Mouse (Mus musculus): ENCODE data around the gene Gm12184. TPM values are rescaled to one million over a fixed set of nuclear protein-coding genes. Genes with fewer than 3 reads are reported as not detected.
A peak's percentile ranks its signal among the peaks of the same experiment; 100 is the strongest.

Gene Gm12184
- polyA plus RNA-seq, 1 experiment from 2014 or later, result 2.6 TPM

DNA sequence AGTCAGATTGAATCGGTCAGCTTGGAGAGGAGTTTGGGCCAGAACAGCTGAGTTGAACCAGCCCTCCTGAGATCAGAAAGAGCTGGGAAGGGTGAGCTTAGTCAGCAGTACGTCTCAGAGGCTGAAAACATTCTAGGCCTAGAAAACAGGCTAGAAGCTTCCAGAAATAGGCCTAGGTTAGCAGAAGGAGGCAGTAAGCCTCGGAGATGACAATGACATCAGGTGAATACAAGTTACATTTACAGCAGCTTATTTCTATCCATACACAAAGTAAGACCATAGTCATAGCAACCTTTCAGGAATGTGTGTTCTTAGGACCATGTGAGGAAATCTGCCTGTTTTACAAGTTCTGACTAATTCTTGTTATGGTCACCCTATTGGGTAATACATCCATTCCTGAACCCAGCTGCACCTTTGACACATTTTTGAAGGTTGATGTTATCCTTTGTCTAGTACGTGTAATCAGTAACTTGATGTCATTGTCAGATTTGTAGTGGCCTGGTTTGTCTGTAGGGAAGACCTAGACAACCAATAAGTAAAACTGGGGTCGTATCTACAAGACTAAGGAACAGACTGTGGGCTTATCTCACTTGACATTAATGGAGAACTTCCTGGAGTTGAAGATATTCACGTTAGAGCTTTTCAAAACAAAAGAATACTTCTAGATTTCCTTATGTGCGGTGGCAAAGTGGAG lies 6.7 kb downstream of the Gm12184 start:
- 61% methylated on average over 7 of the region's 7 CpGs for WGBS

DNA sequence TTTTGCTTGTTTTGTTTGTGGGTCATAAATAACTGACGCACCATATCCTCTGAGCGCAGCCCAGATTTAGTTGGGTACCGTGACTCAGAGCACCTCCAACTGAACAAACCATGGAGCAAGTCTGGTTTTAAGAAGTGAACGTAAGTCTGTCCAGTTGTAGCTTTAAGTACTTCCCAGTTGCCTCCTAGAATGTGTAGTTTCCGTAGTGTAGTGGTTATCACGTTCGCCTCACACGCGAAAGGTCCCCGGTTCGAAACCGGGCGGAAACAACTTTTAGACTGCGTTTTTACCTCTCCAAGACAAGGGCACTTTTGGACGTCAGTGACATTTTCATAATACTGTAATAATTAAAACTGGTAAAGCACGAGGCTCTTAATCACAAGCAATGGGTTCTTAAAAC lies 8.1 kb downstream of the Gm12184 start:
- Histone ChIP-seq H3K4me3 (ENCODE audit: low read length) (peak overlapping the region; percentile 86), H3K9me3 (ENCODE audit: control insufficient read depth, low read length) (no peaks in the 10 kb centered on the region), H3K27ac (ENCODE audit: low read length) (no peak overlapping the region), H3K36me3 (ENCODE audit: control insufficient read depth, insufficient read depth, low read length) (peaks cover 6% of the 10 kb centered on the region; the same call in 1 of the 2 replicates), H3K9ac (ENCODE audit: low read length) (peak overlapping the region; percentile 95), H3K27me3 (ENCODE audit: control insufficient read depth, insufficient read depth, low read depth, low read length) (no peaks in the 10 kb centered on the region), H3K4me1 (replicated peaks; ENCODE audit: control insufficient read depth, insufficient read depth, low read length) (peaks cover 20% of the 10 kb centered on the region), H3K4me2 (ENCODE audit: low read depth, low read length) (peak overlapping the region; percentile 86)
- WGBS, result under 1% methylated on average over 16 of the region's 16 CpGs
- no peak for ATAC-seq (ENCODE audit: low read depth)

More for the DNA sequence above, 6.7 kb downstream of the Gm12184 start:
- Histone ChIP-seq H3K9ac (ENCODE audit: low read length) (no peak overlapping the region), H3K27me3 (ENCODE audit: control insufficient read depth, insufficient read depth, low read depth, low read length) (no peaks in the 10 kb centered on the region), H3K9me3 (ENCODE audit: control insufficient read depth, low read length) (no peaks in the 10 kb centered on the region), H3K4me1 (replicated peaks; ENCODE audit: control insufficient read depth, insufficient read depth, low read length) (peaks cover 18% of the 10 kb centered on the region), H3K4me3 (ENCODE audit: low read length) (no peak overlapping the region), H3K4me2 (ENCODE audit: low read depth, low read length) (no peak overlapping the region), H3K36me3 (ENCODE audit: control insufficient read depth, insufficient read depth, low read length) (0 out of 2 replicates have a peak, but pooled peaks cover 4% of the 10 kb centered on the region), H3K27ac (ENCODE audit: low read length) (no peak overlapping the region)
- ATAC-seq (ENCODE audit: low read depth), result no peak

DNA sequence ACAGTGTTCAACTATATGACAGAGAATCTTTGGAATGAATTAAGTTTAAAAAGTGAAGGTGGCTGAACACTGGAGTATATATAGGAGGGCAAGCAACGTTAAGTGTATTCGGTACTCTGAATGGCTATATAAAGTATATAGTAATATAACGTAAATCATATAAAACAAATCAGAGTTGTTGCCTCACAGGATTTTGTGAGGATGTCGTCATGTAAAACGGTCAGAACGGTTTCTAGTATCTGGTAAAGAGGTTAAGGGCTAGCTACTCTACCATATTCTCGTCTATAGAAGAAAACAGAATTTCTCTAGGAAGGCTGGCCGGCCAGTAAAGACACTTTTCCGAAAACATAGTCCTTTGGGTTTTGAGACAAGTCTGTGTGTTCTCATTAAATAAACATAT lies 8.7 kb downstream of the Gm12184 start:
- peaks cover 20% of the 10 kb centered on the region for H3K4me1 ChIP-seq (replicated peaks; ENCODE audit: control insufficient read depth, insufficient read depth, low read length)
- H3K9ac ChIP-seq (ENCODE audit: low read length), result peak overlapping the region; percentile 95
- H3K4me2 ChIP-seq (ENCODE audit: low read depth, low read length), result peak overlapping the region; percentile 86
- 4% methylated on average over 9 of the region's 9 CpGs for WGBS
- H3K4me3 ChIP-seq (ENCODE audit: low read length), result peak overlapping the region; percentile 86
- ATAC-seq (ENCODE audit: low read depth), result no peak
- no peaks in the 10 kb centered on the region for H3K27me3 ChIP-seq (ENCODE audit: control insufficient read depth, insufficient read depth, low read depth, low read length)
- no peaks in the 10 kb centered on the region for H3K9me3 ChIP-seq (ENCODE audit: control insufficient read depth, low read length)
- H3K27ac ChIP-seq (ENCODE audit: low read length), result peak overlapping the region; percentile 97
- H3K36me3 ChIP-seq (ENCODE audit: control insufficient read depth, insufficient read depth, low read length), result peaks cover 6% of the 10 kb centered on the region; the same call in 1 of the 2 replicates

DNA sequence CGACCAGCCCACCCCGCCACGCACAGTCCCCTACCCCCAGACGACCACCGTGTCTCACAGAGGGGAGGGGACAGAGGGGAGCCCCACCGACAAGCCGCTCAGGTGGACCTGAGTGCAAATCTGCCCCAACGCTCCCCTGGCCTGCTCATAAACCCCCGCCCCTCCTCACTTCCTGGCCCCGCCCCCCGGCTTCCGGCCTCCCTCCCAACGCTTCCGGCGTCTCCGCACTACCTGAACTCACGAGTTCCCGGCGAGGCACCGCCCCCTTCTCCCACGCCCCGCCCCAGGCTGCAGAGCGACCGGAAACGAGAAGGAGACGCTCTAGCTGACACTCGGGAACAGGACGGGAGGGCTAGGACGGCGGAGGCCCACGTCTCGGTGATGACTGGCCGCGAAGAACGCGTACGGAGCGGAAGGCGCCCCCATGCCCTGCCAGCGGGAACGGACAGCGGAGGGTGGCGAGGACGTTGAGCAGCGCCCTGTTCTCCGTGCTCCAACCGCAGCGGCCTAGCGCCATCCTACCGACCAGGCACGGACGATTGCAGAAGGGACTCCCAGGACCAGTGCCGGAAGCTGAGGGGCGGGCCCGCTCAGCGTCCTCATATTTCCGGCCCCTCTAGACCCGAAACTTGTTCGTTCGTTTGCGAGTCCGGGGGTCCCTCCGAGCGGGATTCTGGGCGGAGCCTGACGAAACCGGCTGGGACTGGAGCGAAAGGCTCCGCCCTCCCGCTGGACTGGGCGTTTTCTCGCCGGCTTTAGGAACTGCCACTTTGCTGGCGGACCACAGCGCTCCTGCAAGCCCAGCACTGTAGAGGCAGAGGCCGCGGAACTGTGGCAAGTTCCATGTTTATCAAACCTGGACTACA lies 9.4 kb downstream of the Gm12184 start, which contains the start of gene Trim41:
Gene Trim41, minus strand, starts transcription at position 554 of the 866 bp plus-strand sequence.
- H3K36me3 ChIP-seq (ENCODE audit: control insufficient read depth, insufficient read depth, low read length), result peaks cover 11% of the 10 kb centered on the region
- no peaks in the 10 kb centered on the region for H3K27me3 ChIP-seq (ENCODE audit: control insufficient read depth, insufficient read depth, low read depth, low read length)
- peak; percentile 97 for ATAC-seq (ENCODE audit: low read depth)
- H3K4me1 ChIP-seq (replicated peaks; ENCODE audit: control insufficient read depth, insufficient read depth, low read length), result peaks cover 20% of the 10 kb centered on the region
- peak within 1 kb of the TSS; percentile 86 for H3K4me3 ChIP-seq (ENCODE audit: low read length)
- H3K4me2 ChIP-seq (ENCODE audit: low read depth, low read length), result peak within 1 kb of the TSS; percentile 86
- peak within 1 kb of the TSS; percentile 97 for H3K27ac ChIP-seq (ENCODE audit: low read length)
- under 1% methylated on average over 70 of the region's 77 CpGs for WGBS
- H3K9ac ChIP-seq (ENCODE audit: low read length), result peak within 1 kb of the TSS; percentile 95
- no peaks in the 10 kb centered on the region for H3K9me3 ChIP-seq (ENCODE audit: control insufficient read depth, low read length)

DNA sequence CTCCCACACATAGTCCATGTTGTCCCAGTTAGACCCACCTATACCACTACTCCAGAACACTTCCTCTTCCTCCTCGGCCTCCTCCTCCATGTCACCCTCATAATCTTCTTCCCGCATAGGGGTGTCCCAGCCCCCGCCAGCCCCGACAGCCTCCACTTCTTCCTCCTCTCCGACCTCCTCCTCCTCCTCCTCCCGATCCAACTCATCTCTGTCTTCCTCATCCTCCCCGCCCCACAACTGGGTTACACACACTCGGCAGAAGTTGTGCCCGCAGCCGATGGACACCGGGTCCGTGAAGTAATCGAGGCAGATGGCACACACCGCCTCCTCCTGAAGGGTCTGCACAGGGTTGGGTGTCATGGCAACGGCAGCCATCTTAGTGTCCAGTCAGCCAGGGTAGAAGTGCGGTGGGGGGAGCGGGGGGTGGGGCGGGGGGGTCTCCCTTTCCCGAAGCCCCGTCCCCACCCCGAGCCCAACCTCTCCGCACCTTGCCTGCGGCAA lies 10.1 kb downstream of the Gm12184 start:
- Histone ChIP-seq H3K27me3 (ENCODE audit: control insufficient read depth, insufficient read depth, low read depth, low read length) (no peaks in the 10 kb centered on the region), H3K9me3 (ENCODE audit: control insufficient read depth, low read length) (no peaks in the 10 kb centered on the region), H3K9ac (ENCODE audit: low read length) (peak overlapping the region; percentile 86), H3K4me1 (replicated peaks; ENCODE audit: control insufficient read depth, insufficient read depth, low read length) (peaks cover 20% of the 10 kb centered on the region), H3K4me2 (ENCODE audit: low read depth, low read length) (peak overlapping the region; percentile 86), H3K27ac (ENCODE audit: low read length) (peak overlapping the region; percentile 97), H3K36me3 (ENCODE audit: control insufficient read depth, insufficient read depth, low read length) (peaks cover 17% of the 10 kb centered on the region), H3K4me3 (ENCODE audit: low read length) (peak overlapping the region; percentile 86)
- ATAC-seq (ENCODE audit: low read depth), result peak; percentile 30
- 3% methylated on average over 17 of the region's 23 CpGs for WGBS

DNA sequence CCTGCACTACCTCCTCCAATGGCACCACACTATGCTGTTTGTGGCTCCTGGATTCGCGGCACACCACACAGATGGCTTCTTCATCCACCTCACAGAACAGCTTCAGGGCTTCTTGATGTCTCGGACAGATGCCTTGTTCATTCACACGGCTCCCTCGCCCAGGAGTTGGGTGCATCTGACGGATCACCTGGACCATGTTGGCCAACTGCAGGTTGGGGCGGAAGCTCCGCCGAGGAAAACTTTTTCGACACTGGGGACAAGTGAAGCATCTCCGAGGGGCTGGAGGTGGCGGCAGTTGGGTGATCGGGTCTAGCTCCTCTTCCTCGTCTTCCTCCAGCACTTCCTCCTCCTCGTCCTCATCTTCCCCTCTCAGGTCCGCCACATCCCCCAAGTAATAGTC lies 10.6 kb downstream of the Gm12184 start:
- Histone ChIP-seq H3K27ac (ENCODE audit: low read length) (no peak overlapping the region), H3K4me1 (replicated peaks; ENCODE audit: control insufficient read depth, insufficient read depth, low read length) (peaks cover 20% of the 10 kb centered on the region), H3K9ac (ENCODE audit: low read length) (peak overlapping the region; percentile 86), H3K4me3 (ENCODE audit: low read length) (peak overlapping the region; percentile 86), H3K9me3 (ENCODE audit: control insufficient read depth, low read length) (no peaks in the 10 kb centered on the region), H3K36me3 (ENCODE audit: control insufficient read depth, insufficient read depth, low read length) (peaks cover 19% of the 10 kb centered on the region), H3K27me3 (ENCODE audit: control insufficient read depth, insufficient read depth, low read depth, low read length) (no peaks in the 10 kb centered on the region), H3K4me2 (ENCODE audit: low read depth, low read length) (peak overlapping the region; percentile 86)
- WGBS, result 70% methylated on average over 16 of the region's 16 CpGs
- ATAC-seq (ENCODE audit: low read depth), result no peak

DNA sequence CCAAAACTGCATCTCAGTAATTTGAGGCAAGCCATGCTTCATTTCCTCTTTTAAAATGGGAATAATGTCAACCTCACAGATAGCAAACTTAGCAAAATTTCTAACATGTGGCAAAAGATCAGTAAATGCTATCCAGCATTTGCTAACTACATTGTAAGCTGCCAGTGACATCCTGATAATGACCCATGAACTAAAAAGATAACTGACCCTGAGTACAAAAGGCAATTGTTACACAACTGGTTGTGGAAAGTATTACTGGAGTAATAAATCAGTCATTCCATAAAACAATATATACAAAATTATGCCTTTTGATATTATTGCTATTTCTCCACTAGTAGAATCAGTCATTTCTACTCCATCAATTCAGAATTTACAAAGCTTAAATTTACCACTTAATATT lies 12.7 kb downstream of the Gm12184 start:
- no peak overlapping the region for H3K4me3 ChIP-seq (ENCODE audit: low read length)
- H3K27ac ChIP-seq (ENCODE audit: low read length), result no peak overlapping the region
- no peak for ATAC-seq (ENCODE audit: low read depth)
- H3K36me3 ChIP-seq (ENCODE audit: control insufficient read depth, insufficient read depth, low read length), result peaks cover 32% of the 10 kb centered on the region
- H3K4me1 ChIP-seq (replicated peaks; ENCODE audit: control insufficient read depth, insufficient read depth, low read length), result peaks cover 20% of the 10 kb centered on the region
- H3K27me3 ChIP-seq (ENCODE audit: control insufficient read depth, insufficient read depth, low read depth, low read length), result no peaks in the 10 kb centered on the region
- no peak overlapping the region for H3K9ac ChIP-seq (ENCODE audit: low read length)
- no peak overlapping the region for H3K4me2 ChIP-seq (ENCODE audit: low read depth, low read length)
- no peaks in the 10 kb centered on the region for H3K9me3 ChIP-seq (ENCODE audit: control insufficient read depth, low read length)

DNA sequence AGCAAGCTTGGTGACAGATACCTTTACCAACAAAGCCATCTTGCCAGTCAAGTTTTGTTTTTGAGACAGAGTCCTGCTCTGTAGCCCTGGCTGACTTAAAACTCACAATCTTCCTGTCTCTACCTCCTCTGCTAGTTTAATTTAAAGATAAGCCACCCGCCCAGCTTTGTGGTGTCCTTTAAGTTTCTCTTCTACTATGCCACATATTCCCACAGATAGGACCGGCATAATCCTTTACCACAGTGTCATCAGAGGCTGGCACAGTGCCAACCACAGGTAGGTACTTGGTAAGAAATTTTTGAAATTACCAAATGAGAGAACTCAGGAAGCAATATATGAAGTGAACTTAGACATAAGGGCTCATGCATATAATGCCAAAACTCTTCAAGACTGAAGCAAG lies 16.3 kb downstream of the Gm12184 start:
- Histone ChIP-seq H3K9me3 (ENCODE audit: control insufficient read depth, low read length) (no peaks in the 10 kb centered on the region), H3K36me3 (ENCODE audit: control insufficient read depth, insufficient read depth, low read length) (peaks cover 62% of the 10 kb centered on the region), H3K27me3 (ENCODE audit: control insufficient read depth, insufficient read depth, low read depth, low read length) (no peaks in the 10 kb centered on the region), H3K27ac (ENCODE audit: low read length) (no peak overlapping the region), H3K4me1 (replicated peaks; ENCODE audit: control insufficient read depth, insufficient read depth, low read length) (peaks cover 9% of the 10 kb centered on the region), H3K9ac (ENCODE audit: low read length) (no peak overlapping the region), H3K4me2 (ENCODE audit: low read depth, low read length) (no peak overlapping the region), H3K4me3 (ENCODE audit: low read length) (no peak overlapping the region)
- WGBS, result 75% methylated on average over 2 of the region's 2 CpGs
- ATAC-seq (ENCODE audit: low read depth), result no peak

DNA sequence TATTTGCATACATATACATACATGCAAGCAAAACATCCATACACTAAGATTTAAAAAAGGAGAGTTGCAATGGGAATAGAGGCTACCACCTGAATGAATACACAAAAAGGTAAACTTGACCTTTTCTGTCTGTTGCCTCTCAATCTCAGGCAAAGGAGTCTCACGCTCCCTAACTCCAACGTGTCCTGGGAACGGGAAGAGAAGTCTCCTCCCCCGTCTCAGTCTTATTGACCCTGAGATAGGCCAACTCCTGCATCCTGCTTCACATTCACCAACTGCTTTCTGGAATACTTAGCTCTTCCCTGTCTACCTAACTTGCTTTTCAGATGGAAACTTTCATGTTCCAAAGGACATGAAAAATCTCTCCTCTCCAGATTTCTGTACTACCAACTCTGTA lies 17.0 kb downstream of the Gm12184 start:
- Histone ChIP-seq H3K9ac (ENCODE audit: low read length) (no peak overlapping the region), H3K27me3 (ENCODE audit: control insufficient read depth, insufficient read depth, low read depth, low read length) (no peaks in the 10 kb centered on the region), H3K9me3 (ENCODE audit: control insufficient read depth, low read length) (no peaks in the 10 kb centered on the region), H3K27ac (ENCODE audit: low read length) (no peak overlapping the region), H3K4me3 (ENCODE audit: low read length) (no peak overlapping the region), H3K4me1 (replicated peaks; ENCODE audit: control insufficient read depth, insufficient read depth, low read length) (peaks cover 3% of the 10 kb centered on the region; the same call in 1 of the 2 replicates), H3K36me3 (ENCODE audit: control insufficient read depth, insufficient read depth, low read length) (peaks cover 66% of the 10 kb centered on the region), H3K4me2 (ENCODE audit: low read depth, low read length) (no peak overlapping the region)
- ATAC-seq (ENCODE audit: low read depth), result no peak
- 52% methylated on average over 4 of the region's 4 CpGs for WGBS

Data from lung, embryonic 16.5 days (tissue).